Mouse (Mus musculus): ENCODE results near the gene Nt5c. TPM values are rescaled to one million over a fixed set of nuclear protein-coding genes. Genes with fewer than 3 reads are reported as not detected.

Gene Nt5c
- 4.6 TPM for polyA plus RNA-seq (2014; fragmentation: Illumina TruSeq; extraction: RNeasy Lipid Tissue Mini Kit (QIAGEN cat#74804); ENCODE audit: low read depth, low replicate concordance)

GRCm38 (mm10) chr11:115491356-115492083, at the start of gene Nt5c:
Nt5c (minus strand) TSS chr11:115491862.

GRCm38 (mm10) chr11:115536038-115536681, 44.5 kb upstream of the Nt5c start, which contains the start of gene Sumo2:
Sumo2 (minus strand) TSS chr11:115536276.

GRCm38 (mm10) chr11:115514238-115514663, 22.6 kb upstream of the Nt5c start, which contains the start of gene Jpt1:
Jpt1 (minus strand) TSS chr11:115514387.

GRCm38 (mm10) chr11:115475025-115475757, 16.5 kb downstream of the Nt5c start, which contains the start of gene Armc7:
Armc7 (plus strand) TSS chr11:115475667.

GRCm38 (mm10) chr11:115462243-115462891, 29.3 kb downstream of the Nt5c start, which contains the start of gene Slc16a5:
Slc16a5 (plus strand) TSS chr11:115462474.

Other genes with a start within 250 kb of the Nt5c start
- not detected for gene Grin2c, start 224.6 kb downstream of the Nt5c start, polyA plus RNA-seq (2014; fragmentation: Illumina TruSeq; extraction: RNeasy Lipid Tissue Mini Kit (QIAGEN cat#74804); ENCODE audit: low read depth, low replicate concordance)
- gene Fdxr, start 214.8 kb downstream of the Nt5c start, polyA plus RNA-seq (2014; fragmentation: Illumina TruSeq; extraction: RNeasy Lipid Tissue Mini Kit (QIAGEN cat#74804); ENCODE audit: low read depth, low replicate concordance): 73.6 TPM
- 35.8 TPM for gene Fads6, start 194.2 kb downstream of the Nt5c start, polyA plus RNA-seq (2014; fragmentation: Illumina TruSeq; extraction: RNeasy Lipid Tissue Mini Kit (QIAGEN cat#74804); ENCODE audit: low read depth, low replicate concordance)
- not detected for gene Otop2, start 184.7 kb downstream of the Nt5c start, polyA plus RNA-seq (2014; fragmentation: Illumina TruSeq; extraction: RNeasy Lipid Tissue Mini Kit (QIAGEN cat#74804); ENCODE audit: low read depth, low replicate concordance)
- not detected for gene Ush1g, start 169.8 kb downstream of the Nt5c start, polyA plus RNA-seq (2014; fragmentation: Illumina TruSeq; extraction: RNeasy Lipid Tissue Mini Kit (QIAGEN cat#74804); ENCODE audit: low read depth, low replicate concordance)
- not detected for gene Otop3, start 157.1 kb downstream of the Nt5c start, polyA plus RNA-seq (2014; fragmentation: Illumina TruSeq; extraction: RNeasy Lipid Tissue Mini Kit (QIAGEN cat#74804); ENCODE audit: low read depth, low replicate concordance)
- gene Hid1, start 124.1 kb downstream of the Nt5c start, polyA plus RNA-seq (2014; fragmentation: Illumina TruSeq; extraction: RNeasy Lipid Tissue Mini Kit (QIAGEN cat#74804); ENCODE audit: low read depth, low replicate concordance): 6.2 TPM
- gene Cdr2l, start 109.9 kb downstream of the Nt5c start, polyA plus RNA-seq (2014; fragmentation: Illumina TruSeq; extraction: RNeasy Lipid Tissue Mini Kit (QIAGEN cat#74804); ENCODE audit: low read depth, low replicate concordance): 4.8 TPM
- 17.7 TPM for gene Mrpl58, start 88.1 kb downstream of the Nt5c start, polyA plus RNA-seq (2014; fragmentation: Illumina TruSeq; extraction: RNeasy Lipid Tissue Mini Kit (QIAGEN cat#74804); ENCODE audit: low read depth, low replicate concordance)
- gene Atp5h, start 71.9 kb downstream of the Nt5c start, polyA plus RNA-seq (2014; fragmentation: Illumina TruSeq; extraction: RNeasy Lipid Tissue Mini Kit (QIAGEN cat#74804); ENCODE audit: low read depth, low replicate concordance): 611 TPM
- gene Kctd2, start 71.7 kb downstream of the Nt5c start, polyA plus RNA-seq (2014; fragmentation: Illumina TruSeq; extraction: RNeasy Lipid Tissue Mini Kit (QIAGEN cat#74804); ENCODE audit: low read depth, low replicate concordance): 64.0 TPM
- not detected for gene Trim80, start 51.3 kb downstream of the Nt5c start, polyA plus RNA-seq (2014; fragmentation: Illumina TruSeq; extraction: RNeasy Lipid Tissue Mini Kit (QIAGEN cat#74804); ENCODE audit: low read depth, low replicate concordance)
- not detected for gene Slc16a5, start 29.4 kb downstream of the Nt5c start, polyA plus RNA-seq (2014; fragmentation: Illumina TruSeq; extraction: RNeasy Lipid Tissue Mini Kit (QIAGEN cat#74804); ENCODE audit: low read depth, low replicate concordance)
- gene Armc7, start 16.2 kb downstream of the Nt5c start, polyA plus RNA-seq (2014; fragmentation: Illumina TruSeq; extraction: RNeasy Lipid Tissue Mini Kit (QIAGEN cat#74804); ENCODE audit: low read depth, low replicate concordance): 0.82 TPM
- gene Jpt1, start 22.5 kb upstream of the Nt5c start, polyA plus RNA-seq (2014; fragmentation: Illumina TruSeq; extraction: RNeasy Lipid Tissue Mini Kit (QIAGEN cat#74804); ENCODE audit: low read depth, low replicate concordance): 14.9 TPM
- gene Sumo2, start 44.4 kb upstream of the Nt5c start, polyA plus RNA-seq (2014; fragmentation: Illumina TruSeq; extraction: RNeasy Lipid Tissue Mini Kit (QIAGEN cat#74804); ENCODE audit: low read depth, low replicate concordance): 1,647 TPM
- 42.1 TPM for gene Nup85, start 72.6 kb upstream of the Nt5c start, polyA plus RNA-seq (2014; fragmentation: Illumina TruSeq; extraction: RNeasy Lipid Tissue Mini Kit (QIAGEN cat#74804); ENCODE audit: low read depth, low replicate concordance)
- 8.8 TPM for gene Mrps7, start 112.1 kb upstream of the Nt5c start, polyA plus RNA-seq (2014; fragmentation: Illumina TruSeq; extraction: RNeasy Lipid Tissue Mini Kit (QIAGEN cat#74804); ENCODE audit: low read depth, low replicate concordance)
- gene Gga3, start 112.2 kb upstream of the Nt5c start, polyA plus RNA-seq (2014; fragmentation: Illumina TruSeq; extraction: RNeasy Lipid Tissue Mini Kit (QIAGEN cat#74804); ENCODE audit: low read depth, low replicate concordance): 3.3 TPM
- 54.5 TPM for gene Mif4gd, start 121.1 kb upstream of the Nt5c start, polyA plus RNA-seq (2014; fragmentation: Illumina TruSeq; extraction: RNeasy Lipid Tissue Mini Kit (QIAGEN cat#74804); ENCODE audit: low read depth, low replicate concordance)
- 6.1 TPM for gene Slc25a19, start 136.4 kb upstream of the Nt5c start, polyA plus RNA-seq (2014; fragmentation: Illumina TruSeq; extraction: RNeasy Lipid Tissue Mini Kit (QIAGEN cat#74804); ENCODE audit: low read depth, low replicate concordance)
- 160 TPM for gene Grb2, start 216.7 kb upstream of the Nt5c start, polyA plus RNA-seq (2014; fragmentation: Illumina TruSeq; extraction: RNeasy Lipid Tissue Mini Kit (QIAGEN cat#74804); ENCODE audit: low read depth, low replicate concordance)